Mouse (Mus musculus): ENCODE results near the gene Pex10.

- no peak for TF ChIP-seq CTCF (IDR thresholded peaks at IDR 0.05; ENCODE audit: low read depth, low read length)
- no peak for TF ChIP-seq POLR2A (IDR thresholded peaks at IDR 0.05; ENCODE audit: borderline replicate concordance, low read depth, low read length)
Observed at GRCm38 (mm10) chr4:155090147-155090546, 23.3 kb downstream of the Pex10 start.

All from bone marrow macrophage, adult 2 months (primary cell).